Mouse (Mus musculus): ENCODE results near the gene Cdkl3. TPM values are rescaled to one million over a fixed set of nuclear protein-coding genes. Genes with fewer than 3 reads are reported as not detected.

Gene Cdkl3
- polyA plus RNA-seq, 1 experiment from 2014 or later = 15.9 TPM

GRCm38 (mm10) chr11:52077939-52078338 lies 73.9 kb downstream of the Cdkl3 start:
- WGBS = 87% methylated on average over 4 of the region's 4 CpGs
- ATAC-seq (ENCODE audit: low FRiP score) = no peak
- DNase-seq (ENCODE audit: low spot score) = no peak
- Histone ChIP-seq H3K27ac (ENCODE audit: low read depth, low read length) (no peak overlapping the region), H3K27me3 (ENCODE audit: control insufficient read depth, insufficient read depth, low read length) (no peaks in the 10 kb centered on the region), H3K4me1 (replicated peaks; ENCODE audit: control insufficient read depth, insufficient read depth, low read length) (no peaks in the 10 kb centered on the region), H3K36me3 (ENCODE audit: control insufficient read depth, insufficient read depth, low read length) (no peaks in the 10 kb centered on the region), H3K9ac (ENCODE audit: low read depth, low read length) (no peak overlapping the region), H3K9me3 (ENCODE audit: control insufficient read depth, low read length) (no peaks in the 10 kb centered on the region), H3K4me3 (ENCODE audit: low read depth, low read length) (no peak overlapping the region), H3K4me2 (replicated peaks; ENCODE audit: low read depth, low read length) (no peak overlapping the region)

GRCm38 (mm10) chr11:52079978-52080377 lies 76.0 kb downstream of the Cdkl3 start:
- ATAC-seq (ENCODE audit: low FRiP score) = no peak
- Histone ChIP-seq H3K4me2 (replicated peaks; ENCODE audit: low read depth, low read length) (no peak overlapping the region), H3K4me1 (replicated peaks; ENCODE audit: control insufficient read depth, insufficient read depth, low read length) (no peaks in the 10 kb centered on the region), H3K4me3 (ENCODE audit: low read depth, low read length) (no peak overlapping the region), H3K27ac (ENCODE audit: low read depth, low read length) (no peak overlapping the region), H3K9ac (ENCODE audit: low read depth, low read length) (no peak overlapping the region), H3K27me3 (ENCODE audit: control insufficient read depth, insufficient read depth, low read length) (no peaks in the 10 kb centered on the region), H3K36me3 (ENCODE audit: control insufficient read depth, insufficient read depth, low read length) (no peaks in the 10 kb centered on the region), H3K9me3 (ENCODE audit: control insufficient read depth, low read length) (no peaks in the 10 kb centered on the region)
- DNase-seq (ENCODE audit: low spot score) = peak; percentile 48
- WGBS = 13% methylated on average over 5 of the region's 5 CpGs

GRCm38 (mm10) chr11:52080656-52081055 lies 76.6 kb downstream of the Cdkl3 start:
- Histone ChIP-seq H3K4me2 (replicated peaks; ENCODE audit: low read depth, low read length) (no peak overlapping the region), H3K9me3 (ENCODE audit: control insufficient read depth, low read length) (no peaks in the 10 kb centered on the region), H3K27me3 (ENCODE audit: control insufficient read depth, insufficient read depth, low read length) (no peaks in the 10 kb centered on the region), H3K9ac (ENCODE audit: low read depth, low read length) (no peak overlapping the region), H3K27ac (ENCODE audit: low read depth, low read length) (no peak overlapping the region), H3K4me3 (ENCODE audit: low read depth, low read length) (no peak overlapping the region), H3K4me1 (replicated peaks; ENCODE audit: control insufficient read depth, insufficient read depth, low read length) (no peaks in the 10 kb centered on the region), H3K36me3 (ENCODE audit: control insufficient read depth, insufficient read depth, low read length) (no peaks in the 10 kb centered on the region)
- 92% methylated on average over 2 of the region's 2 CpGs for WGBS
- no peak for ATAC-seq (ENCODE audit: low FRiP score)
- DNase-seq (ENCODE audit: low spot score) = no peak

GRCm38 (mm10) chr11:52085857-52086203 lies 81.8 kb downstream of the Cdkl3 start:
- Histone ChIP-seq H3K4me1 (replicated peaks; ENCODE audit: control insufficient read depth, insufficient read depth, low read length) (no peaks in the 10 kb centered on the region), H3K36me3 (ENCODE audit: control insufficient read depth, insufficient read depth, low read length) (no peaks in the 10 kb centered on the region), H3K4me3 (ENCODE audit: low read depth, low read length) (no peak overlapping the region), H3K9ac (ENCODE audit: low read depth, low read length) (no peak overlapping the region), H3K27me3 (ENCODE audit: control insufficient read depth, insufficient read depth, low read length) (no peaks in the 10 kb centered on the region), H3K4me2 (replicated peaks; ENCODE audit: low read depth, low read length) (no peak overlapping the region), H3K27ac (ENCODE audit: low read depth, low read length) (no peak overlapping the region), H3K9me3 (ENCODE audit: control insufficient read depth, low read length) (no peaks in the 10 kb centered on the region)
- ATAC-seq (ENCODE audit: low FRiP score) (no peak), DNase-seq (ENCODE audit: low spot score) (no peak)
- 76% methylated on average over 4 of the region's 4 CpGs for WGBS

- no peaks in the 10 kb centered on the region for H3K9me3 ChIP-seq (ENCODE audit: control insufficient read depth, low read length)
- H3K27me3 ChIP-seq (ENCODE audit: control insufficient read depth, insufficient read depth, low read length) = no peaks in the 10 kb centered on the region
- H3K9ac ChIP-seq (ENCODE audit: low read depth, low read length) = no peak overlapping the region
- H3K36me3 ChIP-seq (ENCODE audit: control insufficient read depth, insufficient read depth, low read length) = no peaks in the 10 kb centered on the region
- WGBS = 55% methylated on average over 9 of the region's 9 CpGs
- no peak overlapping the region for H3K4me3 ChIP-seq (ENCODE audit: low read depth, low read length)
- no peaks in the 10 kb centered on the region for H3K4me1 ChIP-seq (replicated peaks; ENCODE audit: control insufficient read depth, insufficient read depth, low read length)
- no peak for DNase-seq (ENCODE audit: low spot score)
- no peak overlapping the region for H3K27ac ChIP-seq (ENCODE audit: low read depth, low read length)
- no peak for ATAC-seq (ENCODE audit: low FRiP score)
- H3K4me2 ChIP-seq (replicated peaks; ENCODE audit: low read depth, low read length) = no peak overlapping the region; the same call in 1 of the 2 replicates
Measured at GRCm38 (mm10) chr11:52086204-52086864, 82.3 kb downstream of the Cdkl3 start.

- WGBS = 75% methylated on average over 8 of the region's 8 CpGs
- H3K36me3 ChIP-seq (ENCODE audit: control insufficient read depth, insufficient read depth, low read length) = no peaks in the 10 kb centered on the region
- no peak overlapping the region for H3K27ac ChIP-seq (ENCODE audit: low read depth, low read length)
- no peak for ATAC-seq (ENCODE audit: low FRiP score)
- DNase-seq (ENCODE audit: low spot score) = no peak
- no peak overlapping the region for H3K4me3 ChIP-seq (ENCODE audit: low read depth, low read length)
- no peaks in the 10 kb centered on the region for H3K4me1 ChIP-seq (replicated peaks; ENCODE audit: control insufficient read depth, insufficient read depth, low read length)
- no peak overlapping the region for H3K9ac ChIP-seq (ENCODE audit: low read depth, low read length)
- no peak overlapping the region for H3K4me2 ChIP-seq (replicated peaks; ENCODE audit: low read depth, low read length)
- no peaks in the 10 kb centered on the region for H3K9me3 ChIP-seq (ENCODE audit: control insufficient read depth, low read length)
- H3K27me3 ChIP-seq (ENCODE audit: control insufficient read depth, insufficient read depth, low read length) = no peaks in the 10 kb centered on the region
Measured at GRCm38 (mm10) chr11:52089291-52089690, 85.3 kb downstream of the Cdkl3 start.

- 90% methylated on average over 9 of the region's 9 CpGs for WGBS
- Histone ChIP-seq H3K27ac (ENCODE audit: low read depth, low read length) (no peak overlapping the region), H3K36me3 (ENCODE audit: control insufficient read depth, insufficient read depth, low read length) (no peaks in the 10 kb centered on the region), H3K27me3 (ENCODE audit: control insufficient read depth, insufficient read depth, low read length) (no peaks in the 10 kb centered on the region), H3K4me1 (replicated peaks; ENCODE audit: control insufficient read depth, insufficient read depth, low read length) (no peaks in the 10 kb centered on the region), H3K4me3 (ENCODE audit: low read depth, low read length) (no peak overlapping the region), H3K9me3 (ENCODE audit: control insufficient read depth, low read length) (no peaks in the 10 kb centered on the region), H3K4me2 (replicated peaks; ENCODE audit: low read depth, low read length) (no peak overlapping the region), H3K9ac (ENCODE audit: low read depth, low read length) (no peak overlapping the region)
- DNase-seq (ENCODE audit: low spot score) (no peak), ATAC-seq (ENCODE audit: low FRiP score) (no peak)
Measured at GRCm38 (mm10) chr11:52091261-52091660, 87.2 kb downstream of the Cdkl3 start.

GRCm38 (mm10) chr11:52094568-52094967 lies 90.5 kb downstream of the Cdkl3 start:
- 61% methylated on average over 5 of the region's 5 CpGs for WGBS
- ATAC-seq (ENCODE audit: low FRiP score) = no peak

GRCm38 (mm10) chr11:52097016-52097415 lies 93.0 kb downstream of the Cdkl3 start:
- H3K9ac ChIP-seq (ENCODE audit: low read depth, low read length) = no peak overlapping the region
- H3K4me2 ChIP-seq (replicated peaks; ENCODE audit: low read depth, low read length) = no peak overlapping the region
- no peaks in the 10 kb centered on the region for H3K9me3 ChIP-seq (ENCODE audit: control insufficient read depth, low read length)
- H3K4me1 ChIP-seq (replicated peaks; ENCODE audit: control insufficient read depth, insufficient read depth, low read length) = peaks cover 4% of the 10 kb centered on the region
- DNase-seq (ENCODE audit: low spot score) (no peak), ATAC-seq (ENCODE audit: low FRiP score) (no peak)
- WGBS = 81% methylated on average over 3 of the region's 3 CpGs
- no peak overlapping the region for H3K27ac ChIP-seq (ENCODE audit: low read depth, low read length)
- H3K4me3 ChIP-seq (ENCODE audit: low read depth, low read length) = no peak overlapping the region
- no peaks in the 10 kb centered on the region for H3K27me3 ChIP-seq (ENCODE audit: control insufficient read depth, insufficient read depth, low read length)
- H3K36me3 ChIP-seq (ENCODE audit: control insufficient read depth, insufficient read depth, low read length) = no peaks in the 10 kb centered on the region

More at GRCm38 (mm10) chr11:52094568-52094967, 90.5 kb downstream of the Cdkl3 start:
- Histone ChIP-seq H3K27ac (ENCODE audit: low read depth, low read length) (no peak overlapping the region), H3K4me2 (replicated peaks; ENCODE audit: low read depth, low read length) (no peak overlapping the region), H3K4me3 (ENCODE audit: low read depth, low read length) (no peak overlapping the region), H3K9ac (ENCODE audit: low read depth, low read length) (no peak overlapping the region), H3K36me3 (ENCODE audit: control insufficient read depth, insufficient read depth, low read length) (no peaks in the 10 kb centered on the region), H3K4me1 (replicated peaks; ENCODE audit: control insufficient read depth, insufficient read depth, low read length) (no peaks in the 10 kb centered on the region; the same call in 1 of the 2 replicates), H3K27me3 (ENCODE audit: control insufficient read depth, insufficient read depth, low read length) (no peaks in the 10 kb centered on the region), H3K9me3 (ENCODE audit: control insufficient read depth, low read length) (no peaks in the 10 kb centered on the region)
- no peak for DNase-seq (ENCODE audit: low spot score)
